Mouse (Mus musculus): Measurements from ENCODE around the gene Tmie.

GRCm38 (mm10) chr9:110836112-110836511, 43.8 kb downstream of the Tmie start:
- TF ChIP-seq EP300 (IDR thresholded peaks at IDR 0.05; ENCODE audit: low read depth) (no peak), CTCF (IDR thresholded peaks at IDR 0.05; ENCODE audit: low read depth) (no peak)
